Mouse (Mus musculus) lung, embryonic 14.5 days (tissue): ENCODE data around the gene Paip2b. TPM values are rescaled to one million over a fixed set of nuclear protein-coding genes. Genes with fewer than 3 reads are reported as not detected.
"Not testable (repeated sequence)": the region's sequence is repeated elsewhere in the genome, so short reads cannot be mapped to it uniquely, and the experiment has no call there.

Experiments
- ATAC-seq: fragments of 200-750 bp; cut with Nextera tagmentation; 2 replicates; pipeline ENCODE4 v1.8.0; 2017; ENCODE audit warnings: mild to moderate bottlenecking, moderate TSS enrichment, moderate library complexity; ENCODE audit not compliant: insufficient read depth
- DNase-seq: peaks from one replicate; pipeline ENCODE4 v3.0.0-alpha.2; 2015
- H3K27ac ChIP-seq: fragments of 300-500 bp; sonication (generic); 2 replicates; pipeline ENCODE4 v1.5.1; 2014; ENCODE audit warnings: low read depth, mild to moderate bottlenecking, moderate library complexity
- H3K27me3 ChIP-seq: fragments of 300-500 bp; sonication (generic); 2 replicates; pipeline ENCODE4 v1.6.1; 2014; ENCODE audit warnings: low read length, control low read depth; ENCODE audit not compliant: insufficient read depth
- H3K36me3 ChIP-seq: fragments of 300-500 bp; sonication (generic); 2 replicates; pipeline ENCODE4 v1.6.1; 2014; ENCODE audit warnings: control low read depth; ENCODE audit not compliant: insufficient read depth
- H3K4me1 ChIP-seq: fragments of 300-500 bp; sonication (generic); 2 replicates; pipeline ENCODE4 v1.6.1; 2014; ENCODE audit warnings: antibody characterized with exemption, control low read depth; ENCODE audit not compliant: insufficient read depth
- H3K4me2 ChIP-seq: fragments of 300-500 bp; sonication (generic); 2 replicates; pipeline ENCODE4 v1.6.1; 2014; ENCODE audit warnings: mild to moderate bottlenecking
- H3K4me3 ChIP-seq: fragments of 300-500 bp; sonication (generic); 2 replicates; pipeline ENCODE4 v1.5.1; 2014; ENCODE audit warnings: low read depth, low read length
- H3K9ac ChIP-seq: fragments of 300-500 bp; sonication (generic); 2 replicates; pipeline ENCODE4 v1.6.1; 2014
- H3K9me3 ChIP-seq: fragments of 300-500 bp; sonication (generic); 2 replicates; pipeline ENCODE4 v1.6.1; 2016; ENCODE audit warnings: low read depth, low read length, control low read depth
- CTCF ChIP-seq: IDR thresholded peaks from 2 replicates; pipeline ENCODE4 v1.5.1; 2016; ENCODE audit warnings: antibody characterized with exemption, low read depth
- WGBS: fragments of 180-500 bp; shearing (Covaris S2); extraction: QIAGEN DNeasy Blood & Tissue Kit; methylation state at CpG from one replicate; pipeline ENCODE4 v1.1.7; 2014; 5-methylcytosine and 5-hydroxymethylcytosine counted together
- polyA plus RNA-seq: library from polyadenylated mRNA; unstranded; fragments of >200 nt; fragmentation: Nextera tagmentation; extraction: Ambion mirVana; gene quantifications from 2 replicates; pipeline ENCODE4 v1.2.1, GENCODE M21; 2014

Gene Paip2b
- polyA plus RNA-seq, 1 experiment from 2014 or later: 19.8 TPM

DNA sequence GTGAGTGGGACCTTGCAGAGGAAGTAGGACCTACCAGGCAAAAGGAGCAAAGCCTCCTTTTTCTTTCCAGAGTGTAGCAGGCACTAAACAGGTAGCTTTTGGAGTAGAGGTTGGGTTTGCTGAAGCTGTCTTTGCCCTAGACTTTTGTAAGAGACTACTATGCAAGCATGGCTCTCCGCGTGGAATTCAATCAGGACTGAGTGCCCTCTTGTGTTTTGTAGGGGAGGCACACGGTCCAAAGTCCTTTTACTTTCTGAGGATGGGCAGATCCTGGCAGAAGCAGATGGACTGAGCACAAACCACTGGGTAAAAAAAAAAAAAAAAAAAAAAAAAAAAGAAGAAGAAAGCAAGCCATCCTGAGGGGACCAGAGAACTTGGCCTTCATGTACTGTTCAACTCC, 34.9 kb downstream of the Paip2b start:
- peak; percentile 12 for DNase-seq
- no peak overlapping the region for H3K4me2 ChIP-seq
- H3K27me3 ChIP-seq: no peaks in the 10 kb centered on the region
- WGBS: 67% methylated on average over 3 of the region's 3 CpGs
- peaks cover 22% of the 10 kb centered on the region for H3K36me3 ChIP-seq
- peaks cover 7% of the 10 kb centered on the region for H3K4me1 ChIP-seq
- TF ChIP-seq CTCF: no peak
- no peak overlapping the region for H3K9ac ChIP-seq
- no peak overlapping the region for H3K4me3 ChIP-seq
- H3K27ac ChIP-seq: no peak overlapping the region
- no peak for ATAC-seq
- H3K9me3 ChIP-seq: no peaks in the 10 kb centered on the region

DNA sequence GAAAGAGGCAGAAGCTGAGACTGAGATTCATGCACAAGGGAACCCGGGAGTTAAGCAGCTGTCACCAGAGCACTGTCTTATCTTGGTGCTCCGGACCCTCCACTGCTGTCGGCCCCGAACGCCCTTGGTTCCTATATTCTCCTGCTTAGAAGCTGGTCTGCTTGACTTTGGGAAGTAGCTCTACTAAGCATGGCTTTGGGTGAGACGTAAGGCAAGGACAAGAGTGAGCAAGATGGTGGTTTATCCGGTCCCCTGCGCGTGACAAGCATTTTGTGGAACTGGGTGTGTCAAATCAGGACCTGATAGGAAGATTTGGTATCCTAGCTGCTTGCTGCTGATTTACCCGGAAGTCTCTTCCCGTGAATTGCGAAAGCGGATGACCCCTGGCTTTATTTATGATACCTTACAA, 36.0 kb downstream of the Paip2b start:
- peak; percentile 67 for DNase-seq
- peak; percentile 28 for ATAC-seq
- peak overlapping the region; percentile 69 for H3K9ac ChIP-seq
- TF ChIP-seq CTCF: no peak
- WGBS: 2% methylated on average over 13 of the region's 13 CpGs
- no peaks in the 10 kb centered on the region for H3K27me3 ChIP-seq
- peaks cover 7% of the 10 kb centered on the region for H3K4me1 ChIP-seq
- peak overlapping the region; percentile 72 for H3K4me3 ChIP-seq
- H3K36me3 ChIP-seq: peaks cover 11% of the 10 kb centered on the region
- no peaks in the 10 kb centered on the region for H3K9me3 ChIP-seq
- H3K27ac ChIP-seq: peak overlapping the region; percentile 95
- peak overlapping the region; percentile 97 for H3K4me2 ChIP-seq

DNA sequence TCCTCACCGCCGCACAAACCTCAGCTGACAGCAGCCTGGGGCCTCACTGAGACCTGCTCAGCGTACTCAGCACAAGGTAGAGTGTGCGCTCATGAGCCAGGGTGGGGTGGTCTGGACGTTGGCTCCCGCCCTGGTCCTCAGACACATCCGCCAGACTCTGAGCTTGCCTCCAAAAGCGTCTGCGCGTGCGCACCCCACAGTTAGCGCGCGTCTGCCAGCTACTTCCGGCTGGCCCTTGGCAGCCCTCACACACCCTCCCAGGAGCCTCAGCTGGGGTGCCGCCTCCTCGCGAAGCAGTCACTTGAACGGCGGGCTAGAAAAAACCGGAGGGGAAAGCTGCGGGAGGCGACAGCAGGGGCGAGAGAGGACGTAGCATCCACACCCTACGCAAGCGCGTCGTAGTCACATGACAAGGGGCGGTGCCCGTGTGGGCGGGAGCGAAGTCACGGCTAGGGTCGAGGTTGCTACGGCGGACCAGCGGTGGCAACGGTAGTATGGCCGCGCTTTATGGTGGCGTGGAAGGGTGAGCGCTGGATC, 36.7 kb downstream of the Paip2b start, which contains the start of gene Nagk:
TSS of gene Nagk (plus strand) at position 223 of the 537 bp plus-strand sequence.
- peak within 1 kb of the TSS; percentile 97 for H3K4me2 ChIP-seq
- peak within 1 kb of the TSS; percentile 72 for H3K4me3 ChIP-seq
- ATAC-seq (peak; percentile 96), DNase-seq (peak; percentile 96)
- H3K9me3 ChIP-seq: no peaks in the 10 kb centered on the region
- under 1% methylated on average over 43 of the region's 43 CpGs for WGBS
- H3K4me1 ChIP-seq: peaks cover 7% of the 10 kb centered on the region
- peak within 1 kb of the TSS; percentile 69 for H3K9ac ChIP-seq
- H3K36me3 ChIP-seq: peaks cover 6% of the 10 kb centered on the region
- H3K27ac ChIP-seq: peak within 1 kb of the TSS; percentile 95
- no peaks in the 10 kb centered on the region for H3K27me3 ChIP-seq
- no peak for TF ChIP-seq CTCF

DNA sequence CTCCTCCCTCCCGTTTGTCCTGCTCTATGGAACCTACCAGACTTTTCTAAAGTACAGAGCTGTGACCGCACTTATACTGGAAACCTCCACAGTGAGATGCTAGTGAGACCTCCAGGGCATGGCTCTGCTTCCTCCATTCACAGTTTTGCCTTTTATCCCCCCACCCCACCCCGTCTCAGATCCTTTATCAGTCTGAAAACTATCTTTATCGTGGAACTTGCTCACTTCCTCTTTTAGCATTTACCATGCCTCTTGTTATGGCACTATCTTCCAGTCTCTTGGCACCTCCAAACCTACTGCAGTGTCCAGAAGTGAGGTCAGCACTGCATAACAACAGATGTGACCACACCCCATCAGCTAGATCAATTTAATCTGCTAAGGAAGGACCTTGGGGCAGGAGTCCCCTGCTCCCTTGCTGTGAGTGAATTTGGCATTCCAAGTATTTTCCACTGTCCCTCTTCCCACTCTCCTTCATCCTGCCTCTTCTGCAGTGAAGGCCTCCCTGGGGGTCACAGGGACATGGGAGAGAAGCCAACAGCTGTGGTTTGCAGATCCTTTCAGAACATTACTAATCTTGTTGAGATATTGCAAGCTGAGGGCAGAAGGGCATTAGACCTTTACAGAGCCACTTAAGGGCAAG, 40.2 kb downstream of the Paip2b start:
- Histone ChIP-seq H3K4me1 (peaks cover 7% of the 10 kb centered on the region), H3K9ac (no peak overlapping the region), H3K27me3 (no peaks in the 10 kb centered on the region), H3K36me3 (no peaks in the 10 kb centered on the region), H3K9me3 (no peaks in the 10 kb centered on the region), H3K4me2 (no peak overlapping the region), H3K27ac (no peak overlapping the region), H3K4me3 (no peak overlapping the region)
- DNase-seq (no peak), ATAC-seq (no peak)
- whole genome bisulfite sequencing: 59% methylated on average over 4 of the region's 4 CpGs
- TF ChIP-seq CTCF: no peak

DNA sequence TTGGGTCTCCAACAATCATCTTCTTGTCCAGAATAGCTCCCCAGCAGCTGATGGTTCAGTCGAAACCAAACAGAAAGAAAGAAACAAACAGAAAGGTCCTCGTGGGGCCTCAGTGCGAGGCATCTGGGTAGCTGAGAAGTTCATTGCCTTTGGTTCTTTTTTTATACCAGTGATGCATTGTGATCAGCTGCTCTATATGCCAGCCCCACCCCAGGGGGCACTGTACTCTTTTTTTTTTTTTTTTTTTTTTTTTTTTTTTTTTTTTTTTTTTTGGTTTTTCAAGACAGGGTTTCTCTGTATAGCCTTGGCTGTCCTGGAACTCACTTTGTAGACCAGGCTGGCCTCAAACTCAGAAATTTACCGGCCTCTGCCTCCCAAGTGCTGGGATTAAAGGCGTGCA, 41.0 kb downstream of the Paip2b start:
- not testable (repeated sequence) for ATAC-seq, H3K36me3 ChIP-seq, H3K9ac ChIP-seq, H3K4me3 ChIP-seq, H3K27ac ChIP-seq, H3K9me3 ChIP-seq, H3K27me3 ChIP-seq, H3K4me1 ChIP-seq, DNase-seq, H3K4me2 ChIP-seq
- 85% methylated on average over 5 of the region's 5 CpGs for WGBS

DNA sequence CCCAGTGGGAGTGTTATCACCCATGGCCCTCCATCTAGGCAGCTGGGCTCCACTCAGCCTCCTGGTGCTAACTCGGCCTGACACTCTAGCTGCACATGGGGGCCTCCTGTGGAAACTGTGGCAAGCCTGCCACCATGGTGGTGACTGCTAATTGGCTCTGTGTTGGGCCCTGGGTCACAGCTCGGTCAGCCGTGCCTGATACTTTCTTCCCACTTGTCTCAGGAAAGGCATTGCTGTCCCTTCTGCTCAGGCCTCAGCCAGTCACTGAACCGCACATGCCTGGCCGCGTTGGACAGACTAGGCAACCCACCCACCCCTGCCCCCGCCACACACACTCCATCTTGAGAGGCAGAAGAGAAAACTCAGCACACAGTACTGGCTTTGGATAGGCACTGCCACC, 43.0 kb downstream of the Paip2b start:
- Histone ChIP-seq H3K27me3 (no peaks in the 10 kb centered on the region), H3K36me3 (no peaks in the 10 kb centered on the region), H3K9me3 (no peaks in the 10 kb centered on the region), H3K4me3 (no peak overlapping the region), H3K4me2 (no peak overlapping the region), H3K9ac (no peak overlapping the region), H3K27ac (no peak overlapping the region), H3K4me1 (no peaks in the 10 kb centered on the region)
- no peak for TF ChIP-seq CTCF
- WGBS: 65% methylated on average over 7 of the region's 7 CpGs
- DNase-seq (no peak), ATAC-seq (no peak)

DNA sequence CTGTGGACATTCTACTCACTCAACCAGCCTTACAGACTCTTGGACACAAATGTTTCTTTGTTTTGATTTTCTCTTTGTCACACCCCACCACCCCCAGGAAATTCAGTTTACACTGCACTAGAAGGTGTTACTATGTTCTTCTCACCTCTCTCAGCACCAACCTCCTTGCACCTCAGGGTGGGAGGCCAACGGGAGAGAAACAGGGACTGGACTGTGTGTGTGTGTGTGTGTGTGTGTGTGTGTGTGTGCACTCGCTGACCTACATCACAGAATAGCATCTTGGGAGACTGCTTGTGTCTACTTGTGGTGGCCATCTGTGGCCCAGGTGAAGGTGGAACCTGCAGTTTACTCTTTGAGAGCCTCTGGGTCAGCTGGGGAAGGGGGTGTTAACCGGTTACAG, 45.1 kb downstream of the Paip2b start:
- DNase-seq (no peak), ATAC-seq (no peak)
- no peaks in the 10 kb centered on the region for H3K27me3 ChIP-seq
- H3K4me2 ChIP-seq: no peak overlapping the region
- H3K9ac ChIP-seq: no peak overlapping the region
- no peak overlapping the region for H3K4me3 ChIP-seq
- no peak overlapping the region for H3K27ac ChIP-seq
- no peaks in the 10 kb centered on the region for H3K4me1 ChIP-seq
- WGBS: 49% methylated on average over 3 of the region's 3 CpGs
- H3K9me3 ChIP-seq: no peaks in the 10 kb centered on the region
- no peak for TF ChIP-seq CTCF
- H3K36me3 ChIP-seq: no peaks in the 10 kb centered on the region
